Mouse (Mus musculus): Measurements from ENCODE around the gene Ankrd50. TPM values are rescaled to one million over a fixed set of nuclear protein-coding genes. Genes with fewer than 3 reads are reported as not detected.

Ankrd50 gene
- polyA plus RNA-seq, 1 experiment = 17.9 TPM

DNA sequence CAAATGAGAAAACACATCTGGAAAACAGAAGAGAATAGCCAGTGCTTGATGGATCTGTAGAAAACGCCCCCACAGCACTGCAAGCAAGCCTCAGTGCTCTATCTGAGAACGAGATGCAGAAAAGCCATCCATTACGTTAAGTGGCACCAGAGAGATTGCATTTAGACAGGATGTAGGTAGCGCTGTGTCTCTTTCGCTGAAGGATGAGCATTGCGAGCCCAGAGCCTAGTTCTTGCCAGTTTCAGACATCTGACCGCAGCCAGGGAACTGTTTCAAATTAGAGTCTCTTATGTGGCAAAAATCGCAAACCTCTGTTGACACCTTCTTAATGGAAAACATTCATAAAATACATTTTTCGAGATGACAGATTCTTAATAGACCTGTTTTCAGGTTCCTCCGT lies 1.1 kb downstream of the Ankrd50 start:
- TF ChIP-seq POLR2A (IDR thresholded peaks at IDR 0.05; ENCODE audit: low read depth, low read length) (no peak), CTCF (conservative IDR thresholded peaks at IDR 0.05; ENCODE audit: insufficient read depth, insufficient read length, low read depth, low read length) (no peak)
- no peak overlapping the region for H3K27ac ChIP-seq (ENCODE audit: insufficient read depth, low read depth, low read length)
- 21% methylated on average over 10 of the region's 10 CpGs for WGBS
- no peaks in the 10 kb centered on the region for H3K36me3 ChIP-seq (ENCODE audit: control insufficient read depth, insufficient read depth, low read length)
- peak; percentile 20 for DNase-seq
- H3K4me3 ChIP-seq (ENCODE audit: insufficient read depth, low read depth, low read length) = peak overlapping the region; percentile 6
- peaks cover 6% of the 10 kb centered on the region; the same call in 1 of the 2 replicates for H3K4me1 ChIP-seq (ENCODE audit: control insufficient read depth, insufficient read depth, low read length)
- no peaks in the 10 kb centered on the region for H3K27me3 ChIP-seq (replicated peaks; ENCODE audit: control insufficient read depth, insufficient read depth, low read length)

DNA sequence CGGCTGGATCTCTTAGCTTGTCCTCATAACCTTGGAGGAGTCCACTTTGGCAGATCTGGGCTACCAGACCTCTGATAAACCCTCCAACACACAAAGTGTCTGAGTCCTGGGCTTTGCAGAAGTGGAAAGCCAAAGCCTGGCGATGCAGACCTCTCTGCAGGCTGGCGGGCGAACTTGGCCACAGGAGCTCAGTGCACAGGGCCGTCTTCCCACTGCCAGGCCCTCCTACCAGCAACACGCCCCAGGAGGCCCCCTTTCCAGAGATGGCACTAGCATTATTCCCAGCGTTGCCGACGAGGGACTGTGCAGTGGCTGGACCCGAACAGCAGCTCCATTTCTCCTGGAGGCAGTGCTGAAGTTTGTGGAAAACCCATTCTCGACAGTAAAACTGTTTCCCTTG lies 1.9 kb downstream of the Ankrd50 start:
- H3K27me3 ChIP-seq (replicated peaks; ENCODE audit: control insufficient read depth, insufficient read depth, low read length) = no peaks in the 10 kb centered on the region
- H3K4me1 ChIP-seq (ENCODE audit: control insufficient read depth, insufficient read depth, low read length) = peaks cover 6% of the 10 kb centered on the region; the same call in 1 of the 2 replicates
- no peak for DNase-seq
- H3K27ac ChIP-seq (ENCODE audit: insufficient read depth, low read depth, low read length) = no peak overlapping the region
- TF ChIP-seq CTCF (conservative IDR thresholded peaks at IDR 0.05; ENCODE audit: insufficient read depth, insufficient read length, low read depth, low read length) = no peak
- no peak for TF ChIP-seq POLR2A (IDR thresholded peaks at IDR 0.05; ENCODE audit: low read depth, low read length)
- no peaks in the 10 kb centered on the region for H3K36me3 ChIP-seq (ENCODE audit: control insufficient read depth, insufficient read depth, low read length)
- WGBS = 58% methylated on average over 11 of the region's 11 CpGs
- peak overlapping the region; percentile 28 for H3K4me3 ChIP-seq (ENCODE audit: insufficient read depth, low read depth, low read length)

DNA sequence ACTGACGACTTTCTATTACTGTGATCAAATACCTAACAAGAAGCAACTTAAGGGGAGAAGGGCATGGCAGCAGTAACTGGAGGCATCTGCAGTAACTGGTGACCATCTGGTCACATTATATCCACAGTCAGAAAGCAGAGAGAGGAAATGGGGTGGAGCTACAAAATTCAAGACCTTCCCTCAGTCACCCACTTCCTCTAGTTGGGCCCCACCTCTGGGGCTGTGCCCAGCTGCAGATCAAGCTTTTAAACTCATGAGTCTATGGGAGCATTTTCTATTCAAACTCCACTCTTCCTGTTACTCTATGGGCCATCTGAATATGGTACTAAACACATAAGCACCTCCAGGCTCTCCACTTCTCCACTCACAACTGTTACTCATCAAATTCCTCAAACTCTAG lies 3.5 kb downstream of the Ankrd50 start:
- DNase-seq = no peak
- no peaks in the 10 kb centered on the region for H3K36me3 ChIP-seq (ENCODE audit: control insufficient read depth, insufficient read depth, low read length)
- TF ChIP-seq CTCF (conservative IDR thresholded peaks at IDR 0.05; ENCODE audit: insufficient read depth, insufficient read length, low read depth, low read length) (no peak), POLR2A (IDR thresholded peaks at IDR 0.05; ENCODE audit: low read depth, low read length) (no peak)
- no peaks in the 10 kb centered on the region for H3K27me3 ChIP-seq (replicated peaks; ENCODE audit: control insufficient read depth, insufficient read depth, low read length)
- 90% methylated on average over 1 of the region's 1 CpGs for WGBS
- no peak overlapping the region for H3K4me3 ChIP-seq (ENCODE audit: insufficient read depth, low read depth, low read length)
- no peak overlapping the region for H3K27ac ChIP-seq (ENCODE audit: insufficient read depth, low read depth, low read length)
- H3K4me1 ChIP-seq (ENCODE audit: control insufficient read depth, insufficient read depth, low read length) = peaks cover 6% of the 10 kb centered on the region; the same call in 1 of the 2 replicates

DNA sequence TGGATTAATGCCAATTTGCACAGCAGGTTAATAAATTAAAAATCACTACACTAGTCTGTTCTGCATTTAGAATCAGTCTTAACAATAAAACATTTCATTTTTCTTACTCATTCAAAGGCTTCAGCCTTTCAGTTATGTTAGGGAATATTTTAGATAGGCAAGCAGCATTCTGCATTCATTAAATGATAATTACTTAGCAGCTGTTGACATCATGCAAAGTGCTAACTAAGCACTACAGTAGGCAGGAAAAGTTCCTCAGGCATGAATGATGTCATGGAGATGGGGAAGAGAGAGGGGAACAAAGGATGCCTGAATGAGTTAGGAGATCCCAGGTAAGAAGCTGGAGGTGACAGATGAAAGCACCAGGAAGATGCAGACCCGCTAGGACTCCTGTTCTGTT lies 6.7 kb downstream of the Ankrd50 start:
- Histone ChIP-seq H3K4me3 (ENCODE audit: insufficient read depth, low read depth, low read length) (no peak overlapping the region), H3K36me3 (ENCODE audit: control insufficient read depth, insufficient read depth, low read length) (no peaks in the 10 kb centered on the region), H3K4me1 (ENCODE audit: control insufficient read depth, insufficient read depth, low read length) (peaks cover 6% of the 10 kb centered on the region; the same call in 1 of the 2 replicates), H3K27me3 (replicated peaks; ENCODE audit: control insufficient read depth, insufficient read depth, low read length) (no peaks in the 10 kb centered on the region), H3K27ac (ENCODE audit: insufficient read depth, low read depth, low read length) (no peak overlapping the region)
- DNase-seq = no peak
- 100% methylated on average over 1 of the region's 1 CpGs for WGBS
- TF ChIP-seq POLR2A (IDR thresholded peaks at IDR 0.05; ENCODE audit: low read depth, low read length) (no peak), CTCF (conservative IDR thresholded peaks at IDR 0.05; ENCODE audit: insufficient read depth, insufficient read length, low read depth, low read length) (no peak)

DNA sequence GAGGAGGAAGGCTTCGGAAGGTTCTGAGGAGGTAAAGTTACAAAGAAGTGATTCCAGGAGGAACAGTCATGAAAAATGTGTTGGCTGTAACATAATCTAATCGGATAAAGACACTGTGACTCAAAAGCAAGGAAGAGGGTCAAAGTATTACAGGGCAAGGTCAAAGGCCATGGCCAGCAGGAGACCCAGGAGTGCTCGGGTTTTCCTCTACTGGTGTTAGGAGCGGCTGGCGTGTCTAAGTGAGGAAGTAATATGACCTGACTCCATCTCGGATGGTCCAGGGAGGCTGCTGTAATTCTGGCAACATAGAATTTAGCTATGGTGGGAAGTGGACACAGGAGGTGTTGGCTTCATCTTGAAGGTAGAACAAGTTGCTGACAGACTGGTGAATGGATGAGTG lies 9.1 kb downstream of the Ankrd50 start:
- Histone ChIP-seq H3K4me1 (ENCODE audit: control insufficient read depth, insufficient read depth, low read length) (peaks cover 6% of the 10 kb centered on the region; the same call in 1 of the 2 replicates), H3K27ac (ENCODE audit: insufficient read depth, low read depth, low read length) (no peak overlapping the region), H3K36me3 (ENCODE audit: control insufficient read depth, insufficient read depth, low read length) (no peaks in the 10 kb centered on the region), H3K27me3 (replicated peaks; ENCODE audit: control insufficient read depth, insufficient read depth, low read length) (no peaks in the 10 kb centered on the region), H3K4me3 (ENCODE audit: insufficient read depth, low read depth, low read length) (no peak overlapping the region)
- TF ChIP-seq CTCF (conservative IDR thresholded peaks at IDR 0.05; ENCODE audit: insufficient read depth, insufficient read length, low read depth, low read length) = no peak
- 58% methylated on average over 6 of the region's 6 CpGs for WGBS
- no peak for DNase-seq

DNA sequence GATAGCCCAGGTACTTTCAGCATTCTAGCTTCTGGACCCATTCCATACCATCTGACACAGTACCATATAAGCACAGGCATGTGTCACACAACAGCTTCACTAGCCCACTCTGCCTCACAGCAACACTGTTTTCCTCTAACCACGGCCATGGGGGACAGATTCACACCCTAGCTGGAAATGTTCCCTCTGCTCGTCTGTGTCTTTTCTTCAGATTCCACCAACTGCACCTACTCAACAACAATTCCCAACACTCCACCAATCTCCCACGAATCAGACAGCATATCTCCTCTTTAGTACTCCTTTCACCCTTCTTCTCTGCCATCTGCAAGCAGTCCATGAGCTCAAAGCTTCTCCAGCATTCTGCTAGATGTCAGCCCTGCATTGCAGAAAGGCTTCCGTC lies 11.5 kb downstream of the Ankrd50 start:
- Histone ChIP-seq H3K4me3 (ENCODE audit: insufficient read depth, low read depth, low read length) (no peak overlapping the region), H3K27me3 (replicated peaks; ENCODE audit: control insufficient read depth, insufficient read depth, low read length) (no peaks in the 10 kb centered on the region), H3K27ac (ENCODE audit: insufficient read depth, low read depth, low read length) (no peak overlapping the region), H3K4me1 (ENCODE audit: control insufficient read depth, insufficient read depth, low read length) (peaks cover 6% of the 10 kb centered on the region; the same call in 1 of the 2 replicates), H3K36me3 (ENCODE audit: control insufficient read depth, insufficient read depth, low read length) (no peaks in the 10 kb centered on the region)
- 91% methylated on average over 4 of the region's 4 CpGs for WGBS
- DNase-seq = no peak
- TF ChIP-seq POLR2A (IDR thresholded peaks at IDR 0.05; ENCODE audit: low read depth, low read length) = no peak

DNA sequence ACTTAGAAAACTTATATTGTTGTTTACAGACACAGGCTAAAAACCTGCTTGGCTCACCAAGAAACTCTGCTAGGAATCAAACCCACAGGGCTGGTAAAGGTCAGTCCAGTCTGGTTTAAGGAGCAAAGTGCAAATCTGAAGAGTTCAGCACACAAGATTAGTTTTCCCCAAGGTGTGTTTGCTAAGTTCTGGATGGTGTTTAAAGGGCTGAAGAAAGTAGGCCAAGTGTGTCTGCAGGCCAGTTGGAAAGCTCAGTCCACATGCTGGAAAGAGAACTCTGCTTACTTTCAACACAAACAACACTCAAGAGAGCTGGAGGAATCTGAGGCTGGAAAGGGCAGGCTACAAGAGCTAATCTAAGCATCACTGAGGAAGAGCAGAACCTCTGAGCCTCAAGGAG lies 13.1 kb downstream of the Ankrd50 start:
- Histone ChIP-seq H3K4me1 (ENCODE audit: control insufficient read depth, insufficient read depth, low read length) (peaks cover 8% of the 10 kb centered on the region; the same call in 1 of the 2 replicates), H3K27me3 (replicated peaks; ENCODE audit: control insufficient read depth, insufficient read depth, low read length) (no peaks in the 10 kb centered on the region), H3K27ac (ENCODE audit: insufficient read depth, low read depth, low read length) (no peak overlapping the region), H3K4me3 (ENCODE audit: insufficient read depth, low read depth, low read length) (no peak overlapping the region), H3K36me3 (ENCODE audit: control insufficient read depth, insufficient read depth, low read length) (no peaks in the 10 kb centered on the region)
- peak; percentile 48 for DNase-seq
- TF ChIP-seq CTCF (conservative IDR thresholded peaks at IDR 0.05; ENCODE audit: insufficient read depth, insufficient read length, low read depth, low read length) (no peak), POLR2A (IDR thresholded peaks at IDR 0.05; ENCODE audit: low read depth, low read length) (no peak)

DNA sequence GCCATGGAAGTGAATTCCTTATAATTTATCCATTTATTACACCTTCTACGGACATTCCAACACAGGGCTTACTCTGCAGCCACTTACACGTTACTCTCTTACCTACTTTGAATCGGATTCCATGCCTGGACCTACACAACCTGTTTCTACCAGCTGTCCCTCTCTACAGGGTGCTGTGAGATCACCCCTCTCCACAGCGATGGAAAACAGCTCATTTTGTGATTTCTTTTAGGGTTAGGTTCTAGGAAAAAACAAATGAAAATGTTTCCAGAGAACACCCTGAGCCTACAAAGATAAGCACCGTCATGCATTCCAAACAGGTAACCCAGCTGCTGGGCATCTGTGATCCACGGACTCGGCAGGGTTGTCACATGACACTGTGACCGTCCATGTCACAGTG lies 16.5 kb downstream of the Ankrd50 start:
- Histone ChIP-seq H3K27me3 (replicated peaks; ENCODE audit: control insufficient read depth, insufficient read depth, low read length) (no peaks in the 10 kb centered on the region), H3K36me3 (ENCODE audit: control insufficient read depth, insufficient read depth, low read length) (no peaks in the 10 kb centered on the region), H3K4me3 (ENCODE audit: insufficient read depth, low read depth, low read length) (no peak overlapping the region), H3K27ac (ENCODE audit: insufficient read depth, low read depth, low read length) (no peak overlapping the region), H3K4me1 (ENCODE audit: control insufficient read depth, insufficient read depth, low read length) (peaks cover 8% of the 10 kb centered on the region; the same call in 1 of the 2 replicates)
- 79% methylated on average over 8 of the region's 8 CpGs for WGBS
- TF ChIP-seq CTCF (conservative IDR thresholded peaks at IDR 0.05; ENCODE audit: insufficient read depth, insufficient read length, low read depth, low read length) (no peak), POLR2A (IDR thresholded peaks at IDR 0.05; ENCODE audit: low read depth, low read length) (no peak)
- no peak for DNase-seq
